Mouse (Mus musculus) E14TG2a.4 (cell line): Measurements from ENCODE around the gene Aatf.
A peak's percentile ranks its signal among the peaks of the same experiment; 100 is the strongest.

Source experiments
- H3K27me3 ChIP-seq: 2 replicates; pipeline ENCODE4 v1.6.1; 2014; ENCODE audit warnings: low read length, control low read depth; ENCODE audit not compliant: insufficient read depth
- H3K36me3 ChIP-seq: 2 replicates; pipeline ENCODE4 v1.6.1; 2014; ENCODE audit warnings: low read length, control low read depth; ENCODE audit not compliant: insufficient read depth
- H3K4me1 ChIP-seq: replicated peaks from 2 replicates; pipeline ENCODE4 v1.6.1; 2014; ENCODE audit warnings: low read depth, low read length, control low read depth
- H3K4me3 ChIP-seq: replicated peaks from 2 replicates; pipeline ENCODE4 v1.5.1; 2014; ENCODE audit warnings: mild to moderate bottlenecking, low read length
- H3K9me3 ChIP-seq: 2 replicates; pipeline ENCODE4 v1.6.1; 2014; ENCODE audit warnings: low read length, control low read depth
- CTCF ChIP-seq: conservative IDR thresholded peaks from 2 replicates; pipeline ENCODE4 v1.5.1; 2014; ENCODE audit warnings: low read length
- NANOG ChIP-seq: IDR thresholded peaks from 2 replicates; pipeline ENCODE4 v1.6.1; 2014; ENCODE audit warnings: borderline replicate concordance, low read length, mixed read lengths
- POU5F1 ChIP-seq: IDR thresholded peaks from 2 replicates; pipeline ENCODE4 v1.6.1; 2014; ENCODE audit warnings: low read length, borderline replicate concordance

Aatf gene

GRCm38 (mm10) chr11:84513171-84514116, at the start of gene Aatf:
Gene Aatf (minus strand): TSS chr11:84513522.
- Histone ChIP-seq H3K4me1 (peaks cover 19% of the 10 kb centered on the region), H3K27me3 (peaks cover 41% of the 10 kb centered on the region), H3K36me3 (peaks cover 32% of the 10 kb centered on the region), H3K9me3 (no peaks in the 10 kb centered on the region; the same call in 1 of the 2 replicates), H3K4me3 (peak within 1 kb of the TSS; percentile 90)
- TF ChIP-seq NANOG (no peak), CTCF (no peak), POU5F1 (no peak)

- Histone ChIP-seq H3K27me3 (peaks cover 57% of the 10 kb centered on the region), H3K4me1 (peaks cover 18% of the 10 kb centered on the region), H3K9me3 (no peaks in the 10 kb centered on the region), H3K36me3 (no peaks in the 10 kb centered on the region), H3K4me3 (peak overlapping the region; percentile 60)
- TF ChIP-seq CTCF: no peak
- no peak for TF ChIP-seq NANOG
- TF ChIP-seq POU5F1: no peak
Measured at GRCm38 (mm10) chr11:84562758-84563347, 49.5 kb upstream of the Aatf start.

- TF ChIP-seq CTCF (no peak), NANOG (no peak), POU5F1 (no peak)
- no peaks in the 10 kb centered on the region for H3K36me3 ChIP-seq
- no peaks in the 10 kb centered on the region for H3K9me3 ChIP-seq
- H3K27me3 ChIP-seq: peaks cover 46% of the 10 kb centered on the region
- H3K4me1 ChIP-seq: peaks cover 14% of the 10 kb centered on the region
- H3K4me3 ChIP-seq: no peak overlapping the region
Measured at GRCm38 (mm10) chr11:84561546-84561945, 48.2 kb upstream of the Aatf start.

GRCm38 (mm10) chr11:84553821-84554450, 40.6 kb upstream of the Aatf start:
- TF ChIP-seq CTCF (no peak), POU5F1 (no peak), NANOG (no peak)
- no peaks in the 10 kb centered on the region for H3K36me3 ChIP-seq
- peaks cover 27% of the 10 kb centered on the region for H3K27me3 ChIP-seq
- 0 out of 2 replicates have a peak, but pooled peaks cover 3% of the 10 kb centered on the region for H3K4me1 ChIP-seq
- peaks cover 6% of the 10 kb centered on the region; the same call in 1 of the 2 replicates for H3K9me3 ChIP-seq
- H3K4me3 ChIP-seq: no peak overlapping the region

- Histone ChIP-seq H3K36me3 (no peaks in the 10 kb centered on the region), H3K4me1 (0 out of 2 replicates have a peak, but pooled peaks cover 3% of the 10 kb centered on the region), H3K27me3 (peaks cover 31% of the 10 kb centered on the region), H3K9me3 (peaks cover 6% of the 10 kb centered on the region; the same call in 1 of the 2 replicates), H3K4me3 (no peak overlapping the region)
- no peak for TF ChIP-seq CTCF
- no peak for TF ChIP-seq POU5F1
- TF ChIP-seq NANOG: no peak
Measured at GRCm38 (mm10) chr11:84551296-84551695, 38.0 kb upstream of the Aatf start.

- TF ChIP-seq CTCF (no peak), POU5F1 (no peak), NANOG (no peak)
- Histone ChIP-seq H3K4me3 (no peak overlapping the region), H3K36me3 (no peaks in the 10 kb centered on the region), H3K4me1 (0 out of 2 replicates have a peak, but pooled peaks cover 3% of the 10 kb centered on the region), H3K9me3 (peaks cover 6% of the 10 kb centered on the region; the same call in 1 of the 2 replicates), H3K27me3 (peaks cover 39% of the 10 kb centered on the region)
Measured at GRCm38 (mm10) chr11:84549258-84549791, 36.0 kb upstream of the Aatf start.

- Histone ChIP-seq H3K27me3 (peaks cover 34% of the 10 kb centered on the region), H3K36me3 (no peaks in the 10 kb centered on the region), H3K9me3 (peaks cover 3% of the 10 kb centered on the region; the same call in 1 of the 2 replicates), H3K4me1 (0 out of 2 replicates have a peak, but pooled peaks cover 3% of the 10 kb centered on the region), H3K4me3 (no peak overlapping the region)
- TF ChIP-seq CTCF (no peak), NANOG (no peak), POU5F1 (no peak)
Measured at GRCm38 (mm10) chr11:84548293-84548692, 35.0 kb upstream of the Aatf start.
